Mouse (Mus musculus) embryonic facial prominence, embryonic 12.5 days (tissue): ENCODE data around the gene Kctd17. TPM values are rescaled to one million over a fixed set of nuclear protein-coding genes. Genes with fewer than 3 reads are reported as not detected.

Experiments
- ATAC-seq: fragments of 200-750 bp; cut with Nextera tagmentation; 2 replicates; pipeline ENCODE4 v1.8.0; 2017; ENCODE audit not compliant: insufficient number of reproducible peaks, insufficient read depth, low FRiP score, low TSS enrichment
- H3K27ac ChIP-seq: fragments of 300-500 bp; sonication (generic); 2 replicates; pipeline ENCODE4 v1.5.1; 2016; ENCODE audit warnings: mild to moderate bottlenecking
- H3K27me3 ChIP-seq: fragments of 300-500 bp; sonication (generic); 2 replicates; pipeline ENCODE4 v1.6.1; 2016; ENCODE audit warnings: mild to moderate bottlenecking, moderate library complexity
- H3K36me3 ChIP-seq: fragments of 300-500 bp; sonication (generic); 2 replicates; pipeline ENCODE4 v1.6.1; 2016; ENCODE audit warnings: mild to moderate bottlenecking
- H3K4me1 ChIP-seq: fragments of 300-500 bp; sonication (generic); 2 replicates; pipeline ENCODE4 v1.6.1; 2016
- H3K4me2 ChIP-seq: fragments of 300-500 bp; sonication (generic); replicated peaks from 2 replicates; pipeline ENCODE4 v1.6.1; 2016; ENCODE audit warnings: mild to moderate bottlenecking, moderate library complexity
- H3K4me3 ChIP-seq: fragments of 300-500 bp; sonication (generic); 2 replicates; pipeline ENCODE4 v1.5.1; 2016; ENCODE audit warnings: mild to moderate bottlenecking
- H3K9ac ChIP-seq: fragments of 300-500 bp; sonication (generic); 2 replicates; pipeline ENCODE4 v1.6.1; 2016; ENCODE audit warnings: mild to moderate bottlenecking, moderate library complexity
- H3K9me3 ChIP-seq: fragments of 300-500 bp; sonication (generic); 2 replicates; pipeline ENCODE4 v1.6.1; 2016; ENCODE audit warnings: mild to moderate bottlenecking, moderate library complexity
- WGBS: fragments of 180-500 bp; shearing (Covaris S2); methylation state at CpG from one replicate; pipeline ENCODE4 v1.1.7; 2016; 5-methylcytosine and 5-hydroxymethylcytosine counted together
- polyA plus RNA-seq: library from polyadenylated mRNA; unstranded; fragments of >200 nt; fragmentation: Nextera tagmentation; extraction: Ambion mirVana; gene quantifications from 2 replicates; pipeline ENCODE4 v1.2.1, GENCODE M21; 2016

The Kctd17 gene
- polyA plus RNA-seq, 1 experiment from 2014 or later, result 56.1 TPM

DNA sequence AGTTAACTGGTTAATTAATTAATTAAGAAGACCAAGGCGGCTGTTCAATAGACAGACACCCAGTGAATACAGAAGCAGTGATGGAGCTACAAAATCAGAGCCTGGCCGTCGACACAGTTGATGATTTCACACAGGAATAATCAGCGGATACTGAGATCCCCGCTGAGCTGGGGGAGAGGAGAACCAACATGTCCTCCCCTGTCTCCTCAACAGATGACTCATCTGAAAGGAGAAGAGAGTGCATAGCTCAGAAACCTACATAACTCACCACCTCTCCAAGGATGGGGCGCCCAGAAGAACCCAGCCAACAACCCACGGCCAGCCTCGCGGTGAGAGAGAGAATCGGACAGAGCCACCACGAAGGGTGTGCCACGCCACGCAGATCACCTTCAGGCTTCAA, 8.0 kb upstream of the Kctd17 start:
- no peaks in the 10 kb centered on the region for H3K36me3 ChIP-seq
- H3K4me2 ChIP-seq, result no peak overlapping the region
- WGBS, result 84% methylated on average over 13 of the region's 13 CpGs
- ATAC-seq, result no peak
- no peaks in the 10 kb centered on the region; the same call in 1 of the 2 replicates for H3K27me3 ChIP-seq
- no peak overlapping the region for H3K4me3 ChIP-seq
- no peaks in the 10 kb centered on the region for H3K9me3 ChIP-seq
- no peak overlapping the region for H3K9ac ChIP-seq
- H3K27ac ChIP-seq, result no peak overlapping the region
- peaks cover 7% of the 10 kb centered on the region; the same call in 1 of the 2 replicates for H3K4me1 ChIP-seq

DNA sequence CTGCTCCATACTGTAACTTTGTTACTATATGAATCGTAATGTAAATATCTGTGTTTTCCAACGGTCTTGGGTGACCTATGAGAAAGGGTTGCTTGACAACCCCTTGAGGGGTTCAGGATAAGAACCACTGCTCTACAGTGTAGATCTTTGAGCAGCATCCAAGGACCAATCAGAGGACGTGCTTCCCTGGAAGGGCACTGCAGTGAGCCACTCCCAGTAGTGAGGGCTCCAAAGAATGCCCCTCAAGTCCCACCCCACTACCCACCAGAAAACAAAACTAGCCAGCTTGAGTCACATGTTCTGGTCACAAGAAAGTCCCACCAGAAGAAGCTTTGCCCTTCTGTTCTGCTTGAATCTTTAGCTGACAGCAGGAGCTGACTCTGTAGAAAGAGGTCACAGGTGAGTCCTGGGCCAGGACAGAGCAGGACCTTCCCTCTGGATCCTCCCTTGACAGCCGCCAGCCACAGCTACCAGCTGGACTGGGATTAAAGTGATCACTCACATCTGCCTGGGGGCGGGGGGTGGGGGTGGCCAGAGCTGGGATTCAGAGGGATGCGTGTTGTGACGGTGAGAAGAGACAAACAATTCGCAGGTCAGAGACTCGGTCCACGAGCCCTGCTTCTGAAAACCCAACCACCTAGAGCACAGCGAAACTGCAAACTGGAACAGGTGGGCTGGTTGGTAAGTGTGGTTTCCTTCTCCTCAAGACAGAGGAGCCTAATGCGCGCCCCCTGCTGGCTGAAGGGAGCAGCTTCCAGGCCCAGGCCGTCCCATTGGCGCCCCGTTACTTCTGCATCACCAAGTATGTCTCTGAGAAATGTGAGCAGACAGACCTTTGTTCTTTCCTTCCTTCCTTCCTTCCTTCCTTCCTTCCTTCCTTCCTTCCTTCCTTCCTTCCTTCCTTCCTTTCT, 6.1 kb upstream of the Kctd17 start:
- Histone ChIP-seq H3K9ac (no peak overlapping the region), H3K9me3 (no peaks in the 10 kb centered on the region), H3K27ac (no peak overlapping the region), H3K4me1 (peaks cover 4% of the 10 kb centered on the region; the same call in 1 of the 2 replicates), H3K4me2 (no peak overlapping the region), H3K4me3 (no peak overlapping the region), H3K27me3 (no peaks in the 10 kb centered on the region; the same call in 1 of the 2 replicates), H3K36me3 (no peaks in the 10 kb centered on the region)
- no peak for ATAC-seq
- 17% methylated on average over 16 of the region's 16 CpGs for WGBS

DNA sequence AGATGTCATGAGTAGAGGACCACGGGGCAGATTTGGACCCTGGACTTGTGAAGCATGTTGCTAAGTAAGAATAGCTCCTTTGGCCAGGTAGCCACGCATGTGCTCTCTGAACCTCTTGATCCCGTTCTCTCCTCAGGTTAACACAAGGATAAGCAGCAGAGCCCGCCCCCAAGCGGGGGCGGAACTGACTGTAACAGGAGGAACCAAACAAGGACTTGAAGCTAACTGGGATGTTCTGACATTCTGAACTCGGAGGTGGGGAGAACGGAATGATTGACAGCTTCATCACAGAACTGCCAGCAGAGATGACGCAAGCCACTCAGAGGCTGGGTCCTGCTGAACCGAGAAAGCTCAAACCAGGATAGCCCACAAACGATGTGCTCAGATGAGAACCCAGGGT, 3.9 kb upstream of the Kctd17 start:
- Histone ChIP-seq H3K4me1 (peaks cover 9% of the 10 kb centered on the region), H3K4me2 (no peak overlapping the region), H3K4me3 (no peak overlapping the region), H3K9me3 (no peaks in the 10 kb centered on the region), H3K27ac (no peak overlapping the region), H3K27me3 (no peaks in the 10 kb centered on the region; the same call in 1 of the 2 replicates), H3K9ac (no peak overlapping the region), H3K36me3 (no peaks in the 10 kb centered on the region)
- no peak for ATAC-seq
- WGBS, result 24% methylated on average over 11 of the region's 11 CpGs

DNA sequence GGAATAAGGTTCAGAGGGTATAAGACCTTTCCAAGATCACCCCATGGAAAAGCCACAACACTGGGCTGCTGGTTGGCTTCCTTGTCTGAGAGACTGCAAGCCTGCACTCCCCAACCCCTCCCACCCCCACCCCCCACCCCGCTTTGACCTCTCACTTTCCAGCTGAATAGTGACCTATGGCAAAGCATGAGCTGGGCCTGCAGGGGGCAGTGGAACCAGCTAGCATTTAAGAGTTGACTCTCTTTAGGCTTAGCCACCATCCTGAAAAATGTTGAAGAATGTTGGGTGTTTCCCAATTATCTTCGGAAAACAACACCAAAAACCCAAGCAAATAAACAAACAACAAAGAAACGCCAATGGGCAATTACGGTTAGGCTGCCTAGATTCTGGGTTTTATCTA, 3.1 kb upstream of the Kctd17 start:
- WGBS, result 59% methylated on average over 4 of the region's 4 CpGs
- Histone ChIP-seq H3K4me2 (no peak overlapping the region), H3K9me3 (no peaks in the 10 kb centered on the region), H3K9ac (no peak overlapping the region), H3K27me3 (no peaks in the 10 kb centered on the region), H3K4me3 (no peak overlapping the region), H3K27ac (no peak overlapping the region), H3K4me1 (peaks cover 16% of the 10 kb centered on the region), H3K36me3 (no peaks in the 10 kb centered on the region)
- no peak for ATAC-seq

DNA sequence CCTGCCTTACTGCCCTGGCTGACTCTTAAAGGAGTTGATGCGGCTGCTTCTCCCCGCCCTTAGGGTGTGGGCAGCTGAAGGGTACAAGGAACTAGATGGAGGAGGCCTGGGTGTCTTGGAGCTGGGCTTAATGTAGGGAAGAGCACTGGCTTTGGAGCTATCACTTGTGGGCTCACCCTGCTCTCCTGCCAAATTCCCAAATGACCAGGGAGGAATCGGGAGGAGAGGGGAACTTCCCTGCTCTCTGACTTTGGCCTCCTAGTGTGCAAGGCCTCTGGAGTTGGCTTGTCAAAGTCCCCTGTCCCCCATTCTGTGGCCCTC, 735 bp downstream of the Kctd17 start:
- Histone ChIP-seq H3K9me3 (no peaks in the 10 kb centered on the region), H3K27ac (peak overlapping the region; percentile 72), H3K4me3 (peak overlapping the region; percentile 70), H3K4me1 (peaks cover 18% of the 10 kb centered on the region), H3K9ac (peak overlapping the region; percentile 73), H3K4me2 (peak overlapping the region; percentile 67), H3K36me3 (peaks cover 16% of the 10 kb centered on the region), H3K27me3 (no peaks in the 10 kb centered on the region)
- no peak for ATAC-seq
- WGBS, result 2% methylated on average over 3 of the region's 3 CpGs

DNA sequence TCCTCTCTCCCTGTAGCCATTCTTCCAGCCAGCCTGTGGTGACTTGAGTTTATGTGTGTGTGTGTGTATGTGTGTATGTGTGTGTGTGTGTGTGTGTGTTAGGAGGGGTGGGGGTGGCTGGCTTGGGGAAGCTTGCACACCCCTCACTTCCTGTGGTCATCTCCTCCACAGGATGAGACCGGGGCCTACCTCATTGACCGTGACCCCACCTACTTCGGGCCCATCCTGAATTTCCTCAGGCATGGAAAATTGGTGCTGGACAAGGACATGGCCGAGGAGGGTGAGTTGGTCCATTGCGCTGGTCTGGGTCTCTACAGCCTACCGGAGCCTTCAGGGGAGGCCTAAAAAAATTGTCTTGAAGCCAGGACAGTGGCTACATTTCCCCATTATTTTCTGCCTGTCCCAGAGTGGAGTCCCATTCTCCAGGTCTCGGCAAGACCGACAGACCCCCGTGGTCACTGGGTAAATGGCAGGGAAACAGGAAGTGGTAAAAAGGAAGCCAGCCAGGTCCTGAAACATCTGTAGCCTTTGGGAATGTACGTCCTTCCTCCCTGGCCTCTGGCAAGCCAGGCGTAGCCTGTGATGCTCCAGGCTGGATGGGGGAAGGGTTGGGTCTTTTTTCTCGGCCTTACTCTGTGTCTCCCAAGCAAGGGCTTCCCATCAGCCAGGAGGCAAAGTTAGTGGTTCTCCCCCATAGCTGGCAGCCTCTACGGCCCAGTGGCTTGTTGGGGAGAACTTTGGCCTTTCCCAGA, 1.7 kb downstream of the Kctd17 start:
- peaks cover 20% of the 10 kb centered on the region for H3K4me1 ChIP-seq
- 62% methylated on average over 13 of the region's 13 CpGs for WGBS
- peak overlapping the region; percentile 72; the same call in 1 of the 2 replicates for H3K27ac ChIP-seq
- H3K4me2 ChIP-seq, result peak overlapping the region; percentile 67
- no peak overlapping the region; the same call in 1 of the 2 replicates for H3K9ac ChIP-seq
- H3K4me3 ChIP-seq, result peak overlapping the region; percentile 70; the same call in 1 of the 2 replicates
- no peaks in the 10 kb centered on the region for H3K9me3 ChIP-seq
- ATAC-seq, result no peak
- peaks cover 21% of the 10 kb centered on the region for H3K36me3 ChIP-seq
- no peaks in the 10 kb centered on the region for H3K27me3 ChIP-seq

DNA sequence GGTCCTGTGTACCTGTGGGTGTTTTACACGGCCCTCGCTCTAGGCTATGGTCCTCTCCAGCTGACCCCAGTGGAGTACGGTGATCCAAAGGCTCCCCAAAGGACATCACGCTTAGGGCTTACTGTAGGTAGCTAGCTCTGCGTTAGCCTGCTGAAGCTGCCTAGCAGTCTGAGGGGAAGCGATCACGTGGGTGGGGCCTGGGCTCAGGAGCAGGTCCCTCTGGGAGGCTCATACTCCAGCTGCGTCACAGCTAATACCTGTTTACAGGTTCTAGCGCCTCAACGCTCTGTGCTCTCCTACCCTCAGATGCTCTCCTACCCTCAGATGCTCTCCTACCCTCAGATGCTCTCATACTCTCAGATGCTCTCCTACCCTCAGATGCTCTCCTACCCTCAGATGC, 2.5 kb downstream of the Kctd17 start:
- 0 out of 2 replicates have a peak overlapping the region, but pooled peaks have one; percentile 19 for H3K9ac ChIP-seq
- no peak for ATAC-seq
- H3K9me3 ChIP-seq, result no peaks in the 10 kb centered on the region
- 81% methylated on average over 10 of the region's 10 CpGs for WGBS
- peaks cover 25% of the 10 kb centered on the region for H3K36me3 ChIP-seq
- 0 out of 2 replicates have a peak overlapping the region, but pooled peaks have one; percentile 23 for H3K27ac ChIP-seq
- peaks cover 28% of the 10 kb centered on the region for H3K4me1 ChIP-seq
- H3K27me3 ChIP-seq, result 0 out of 2 replicates have a peak, but pooled peaks cover 2% of the 10 kb centered on the region
- H3K4me2 ChIP-seq, result no peak overlapping the region
- H3K4me3 ChIP-seq, result no peak overlapping the region

DNA sequence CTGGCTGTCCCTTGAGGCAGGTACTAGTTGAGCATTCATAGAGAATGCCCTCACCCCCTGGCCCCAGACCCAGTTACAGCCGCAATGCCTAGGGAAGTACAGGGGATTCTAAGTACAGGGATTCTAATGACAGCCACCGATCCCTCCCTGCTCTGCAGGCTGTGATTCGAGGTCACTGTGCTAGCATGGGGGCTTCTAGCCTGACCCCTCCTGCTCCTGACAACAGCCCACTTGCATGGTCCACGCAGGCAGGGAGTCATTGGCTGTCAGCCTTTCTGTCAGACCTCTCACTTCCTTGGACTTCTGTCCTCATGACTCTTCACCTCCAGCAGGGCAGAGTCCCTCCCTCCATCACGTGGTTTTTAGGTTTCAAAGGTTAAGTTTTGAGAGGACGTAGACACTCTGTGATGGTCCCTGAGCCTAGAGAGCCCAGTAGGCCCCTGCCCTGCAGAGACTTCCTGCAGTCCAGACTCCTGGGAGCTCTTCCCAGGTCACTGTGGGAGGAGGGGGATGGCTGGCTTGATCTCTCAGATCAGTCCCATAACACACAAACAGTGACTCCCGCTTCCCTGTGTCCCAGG, 3.3 kb downstream of the Kctd17 start:
- WGBS, result 78% methylated on average over 7 of the region's 7 CpGs
- no peak for ATAC-seq

DNA sequence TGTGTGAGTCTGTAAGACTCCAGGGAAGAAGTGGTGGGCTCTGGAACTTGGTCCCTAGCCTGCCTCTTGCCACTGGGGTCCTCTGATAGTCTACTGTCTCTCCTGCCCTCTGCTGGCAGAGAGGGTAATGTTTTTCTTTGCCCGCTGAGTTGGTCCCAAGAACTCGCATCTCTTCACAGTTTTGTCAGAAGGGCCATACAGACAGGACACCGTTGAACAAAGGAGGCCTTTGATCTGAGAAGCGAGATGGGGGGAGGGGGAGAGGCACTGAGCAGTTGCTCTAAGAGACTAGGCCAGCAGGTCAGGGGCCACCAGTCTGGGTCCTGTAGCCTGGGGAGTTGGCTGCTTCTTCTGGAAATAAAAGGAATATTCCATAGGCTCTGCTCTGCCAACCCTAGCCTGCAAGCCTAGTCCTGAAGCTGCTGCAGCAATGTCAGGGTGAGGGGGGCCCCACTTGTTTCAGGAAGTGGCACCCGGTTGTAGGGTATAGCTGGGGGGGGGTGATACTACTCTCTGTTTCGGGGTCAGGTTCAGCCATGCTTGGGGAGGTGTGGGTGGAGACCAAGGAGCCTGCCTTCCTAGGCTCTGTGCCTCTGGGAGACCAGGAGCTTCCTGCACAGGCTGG, 6.6 kb downstream of the Kctd17 start:
- Histone ChIP-seq H3K4me3 (no peak overlapping the region), H3K36me3 (peaks cover 26% of the 10 kb centered on the region), H3K27me3 (0 out of 2 replicates have a peak, but pooled peaks cover 3% of the 10 kb centered on the region), H3K4me1 (peaks cover 42% of the 10 kb centered on the region), H3K9me3 (no peaks in the 10 kb centered on the region), H3K9ac (no peak overlapping the region), H3K27ac (no peak overlapping the region), H3K4me2 (no peak overlapping the region)
- WGBS, result 22% methylated on average over 6 of the region's 6 CpGs
- ATAC-seq, result no peak

More for the DNA sequence above, 3.3 kb downstream of the Kctd17 start:
- Histone ChIP-seq H3K27ac (no peak overlapping the region), H3K9ac (no peak overlapping the region), H3K36me3 (peaks cover 26% of the 10 kb centered on the region), H3K4me3 (no peak overlapping the region), H3K4me2 (no peak overlapping the region), H3K27me3 (0 out of 2 replicates have a peak, but pooled peaks cover 3% of the 10 kb centered on the region), H3K9me3 (no peaks in the 10 kb centered on the region), H3K4me1 (peaks cover 33% of the 10 kb centered on the region)

DNA sequence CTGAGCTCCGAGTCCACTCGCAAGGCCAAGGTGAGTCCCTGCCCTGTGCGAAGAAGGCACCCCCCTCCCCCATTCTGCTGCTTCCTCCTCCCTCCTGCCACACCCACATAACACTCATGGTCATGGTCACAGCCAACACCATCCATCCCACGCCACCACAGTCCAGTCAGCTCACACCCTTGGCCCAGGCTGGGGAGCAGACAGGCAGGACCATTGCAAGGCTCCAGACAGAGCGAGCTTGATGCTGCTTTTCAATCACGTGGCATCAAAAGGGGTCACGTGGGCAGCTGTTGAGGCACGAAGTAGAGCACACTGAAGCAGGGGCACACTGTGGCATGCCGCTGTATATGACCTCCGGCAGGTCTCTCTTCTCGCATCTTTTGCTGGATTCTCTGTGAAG, 7.3 kb downstream of the Kctd17 start:
- Histone ChIP-seq H3K36me3 (peaks cover 26% of the 10 kb centered on the region), H3K9me3 (no peaks in the 10 kb centered on the region), H3K4me1 (peaks cover 37% of the 10 kb centered on the region), H3K4me2 (no peak overlapping the region), H3K27me3 (0 out of 2 replicates have a peak, but pooled peaks cover 3% of the 10 kb centered on the region), H3K4me3 (no peak overlapping the region), H3K27ac (no peak overlapping the region), H3K9ac (no peak overlapping the region)
- ATAC-seq, result no peak
- 78% methylated on average over 11 of the region's 11 CpGs for WGBS
